Mouse (Mus musculus) bone marrow, adult 2 months (tissue): ENCODE measurements around the gene Fscn1. TPM values are rescaled to one million over a fixed set of nuclear protein-coding genes. Genes with fewer than 3 reads are reported as not detected.

ENCODE experiments used
- H3K27ac ChIP-seq: fragments of 200-500 bp; 2 replicates; pipeline ENCODE4 v1.5.1; 2012; ENCODE audit warnings: low read depth, mild to moderate bottlenecking, control low read depth, inconsistent platforms, low read length; ENCODE audit not compliant: control insufficient read depth, poor library complexity, insufficient read depth
- H3K4me1 ChIP-seq: fragments of 200-500 bp; 2 replicates; pipeline ENCODE4 v1.6.1; 2011; ENCODE audit warnings: low read length; ENCODE audit not compliant: control insufficient read depth, insufficient read depth
- H3K4me3 ChIP-seq: fragments of 200-500 bp; replicated peaks from 2 replicates; pipeline ENCODE3; 2011; ENCODE audit warnings: mild to moderate bottlenecking, low read depth, low read length, control low read depth; ENCODE audit not compliant: control insufficient read depth
- CTCF ChIP-seq: fragments of 200-500 bp; IDR thresholded peaks from 2 replicates; pipeline ENCODE4 v1.5.1; 2011; ENCODE audit warnings: low read length, control low read depth; ENCODE audit not compliant: control insufficient read depth, insufficient read depth
- POLR2A ChIP-seq: fragments of 200-500 bp; IDR thresholded peaks from 2 replicates; pipeline ENCODE4 v1.6.1; 2011; ENCODE audit warnings: low read depth, mild to moderate bottlenecking, control low read depth, low read length, borderline replicate concordance; ENCODE audit not compliant: control insufficient read depth
- WGBS: fragments of 180-500 bp; shearing (Covaris S2); methylation state at CpG from one replicate; pipeline ENCODE4 v1.1.7; 2018; 5-methylcytosine and 5-hydroxymethylcytosine counted together
- polyA plus RNA-seq: library from polyadenylated mRNA; stranded (reverse); fragments of >200 nt; gene quantifications from 2 replicates; pipeline ENCODE4 v1.2.4, GENCODE M21; 2011; ENCODE audit warnings: low replicate concordance; ENCODE audit not compliant: missing spikeins, insufficient read depth, insufficient read length

Fscn1 gene
- polyA plus RNA-seq, 1 experiment = 15.2 TPM

GRCm38 (mm10) chr5:142973971-142974370, 13.8 kb downstream of the Fscn1 start:
- H3K27ac ChIP-seq = no peak overlapping the region
- 63% methylated on average over 3 of the region's 3 CpGs for WGBS
- H3K4me3 ChIP-seq = no peak overlapping the region
- TF ChIP-seq CTCF = no peak
- TF ChIP-seq POLR2A = no peak
- H3K4me1 ChIP-seq = no peaks in the 10 kb centered on the region

GRCm38 (mm10) chr5:142974598-142975121, 14.5 kb downstream of the Fscn1 start:
- no peak overlapping the region; the same call in 1 of the 2 replicates for H3K27ac ChIP-seq
- TF ChIP-seq POLR2A (no peak), CTCF (no peak)
- no peak overlapping the region for H3K4me3 ChIP-seq
- no peaks in the 10 kb centered on the region for H3K4me1 ChIP-seq
- 8% methylated on average over 18 of the region's 18 CpGs for WGBS

- H3K27ac ChIP-seq = no peak overlapping the region
- no peak for TF ChIP-seq CTCF
- TF ChIP-seq POLR2A = no peak
- WGBS = 75% methylated on average over 5 of the region's 5 CpGs
These were observed 16.4 kb downstream of the Fscn1 start for GRCm38 (mm10) chr5:142976516-142976915.

GRCm38 (mm10) chr5:142982046-142982801, 22.1 kb downstream of the Fscn1 start:
- Histone ChIP-seq H3K27ac (no peak overlapping the region), H3K4me3 (no peak overlapping the region), H3K4me1 (no peaks in the 10 kb centered on the region)
- TF ChIP-seq POLR2A = no peak
- TF ChIP-seq CTCF = no peak
- 35% methylated on average over 16 of the region's 16 CpGs for whole genome bisulfite sequencing

More at GRCm38 (mm10) chr5:142976516-142976915, 16.4 kb downstream of the Fscn1 start:
- H3K4me1 ChIP-seq = no peaks in the 10 kb centered on the region
- no peak overlapping the region for H3K4me3 ChIP-seq

- 88% methylated on average over 8 of the region's 8 CpGs for WGBS
- Histone ChIP-seq H3K27ac (no peak overlapping the region), H3K4me3 (no peak overlapping the region), H3K4me1 (no peaks in the 10 kb centered on the region)
- TF ChIP-seq POLR2A (no peak), CTCF (no peak)
These were observed 23.0 kb downstream of the Fscn1 start for GRCm38 (mm10) chr5:142983174-142983573.

- WGBS = 61% methylated on average over 10 of the region's 10 CpGs
- TF ChIP-seq POLR2A (no peak), CTCF (no peak)
- Histone ChIP-seq H3K4me1 (no peaks in the 10 kb centered on the region), H3K27ac (no peak overlapping the region), H3K4me3 (no peak overlapping the region)
These were observed 24.1 kb downstream of the Fscn1 start for GRCm38 (mm10) chr5:142984271-142984670.

- H3K27ac ChIP-seq = no peak overlapping the region
- no peak overlapping the region for H3K4me3 ChIP-seq
- H3K4me1 ChIP-seq = no peaks in the 10 kb centered on the region
- TF ChIP-seq CTCF = no peak
- TF ChIP-seq POLR2A = no peak
- WGBS = 79% methylated on average over 5 of the region's 5 CpGs
These were observed 28.4 kb downstream of the Fscn1 start for GRCm38 (mm10) chr5:142988520-142988919.

- WGBS = 85% methylated on average over 3 of the region's 3 CpGs
- H3K27ac ChIP-seq = no peak overlapping the region
- TF ChIP-seq CTCF (no peak), POLR2A (no peak)
- H3K4me3 ChIP-seq = no peak overlapping the region
- no peaks in the 10 kb centered on the region for H3K4me1 ChIP-seq
These were observed 29.0 kb downstream of the Fscn1 start for GRCm38 (mm10) chr5:142989167-142989566.
